Mouse (Mus musculus) liver, embryonic 14 days (tissue): ENCODE results near the gene Hmg20b. TPM values are rescaled to one million over a fixed set of nuclear protein-coding genes. Genes with fewer than 3 reads are reported as not detected.

Experiments
- polyA plus RNA-seq: library from polyadenylated mRNA; depleted of rRNA; stranded (reverse); fragments of >200 nt; gene quantifications from 2 replicates; pipeline ENCODE4 v1.2.3, GENCODE M21; 2012; rRNA removed

The Hmg20b gene
- polyA plus RNA-seq = 23.8 and 26.9 TPM in 2 replicates

DNA sequence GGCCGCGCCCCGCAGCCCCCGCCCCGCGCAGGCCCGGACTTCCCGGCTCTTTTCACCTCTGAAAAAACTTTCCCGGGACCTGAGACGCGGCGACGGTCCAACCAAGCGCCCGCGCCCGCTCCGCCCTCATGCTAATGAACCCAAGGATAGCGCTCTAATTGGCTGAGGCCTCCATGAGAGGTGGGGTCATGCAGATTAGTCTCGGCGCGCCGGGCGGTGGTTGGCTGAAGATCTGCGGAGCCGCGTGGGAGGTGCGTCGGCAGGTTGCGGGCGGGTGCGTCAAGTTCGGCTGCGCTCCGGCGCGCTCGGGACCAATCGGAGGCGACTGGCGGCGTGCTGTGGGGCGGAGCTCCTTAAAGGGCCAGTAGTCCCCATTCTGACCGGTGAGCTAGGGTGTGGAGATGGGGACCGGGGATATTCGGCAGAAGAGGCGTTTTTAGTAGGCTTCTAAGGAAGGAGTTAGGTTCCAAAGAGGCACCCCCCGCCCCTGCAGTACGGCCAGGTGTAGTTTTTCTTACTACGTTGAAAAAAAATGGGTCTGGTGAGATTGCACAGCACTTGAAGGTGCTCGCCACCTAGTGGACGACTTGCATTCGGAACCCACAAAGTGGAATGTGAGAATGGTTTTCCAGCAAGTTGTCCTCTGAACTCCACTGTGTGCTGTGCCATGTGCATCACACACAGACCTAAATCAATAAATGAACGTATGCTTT is at the start of gene Hmg20b:
Gene Hmg20b (minus strand): TSS at position 130 of the 713 bp plus-strand sequence.

DNA sequence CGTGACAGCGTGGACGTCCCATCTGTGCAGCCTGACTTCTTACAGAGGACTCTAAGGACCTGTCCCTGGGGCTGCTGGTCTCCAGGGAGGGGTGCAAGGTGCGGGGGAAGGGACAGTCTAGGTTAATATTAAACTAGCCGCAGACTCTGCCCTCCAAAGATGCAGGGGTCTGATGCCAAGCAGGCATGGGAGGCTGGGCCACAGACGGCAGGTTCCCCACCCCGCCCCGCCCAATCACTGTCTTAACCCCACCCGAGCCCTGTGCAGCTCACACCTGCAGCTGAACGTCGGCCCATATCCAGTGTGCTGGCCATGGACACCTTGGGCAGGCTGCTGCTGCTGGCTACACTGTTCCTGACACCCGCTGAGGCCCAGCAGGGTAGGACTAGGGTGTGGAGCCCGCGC is 42.5 kb upstream of the Hmg20b start, which contains the start of gene Smim24:
Gene Smim24 (plus strand): TSS at position 271 of the 405 bp plus-strand sequence.

DNA sequence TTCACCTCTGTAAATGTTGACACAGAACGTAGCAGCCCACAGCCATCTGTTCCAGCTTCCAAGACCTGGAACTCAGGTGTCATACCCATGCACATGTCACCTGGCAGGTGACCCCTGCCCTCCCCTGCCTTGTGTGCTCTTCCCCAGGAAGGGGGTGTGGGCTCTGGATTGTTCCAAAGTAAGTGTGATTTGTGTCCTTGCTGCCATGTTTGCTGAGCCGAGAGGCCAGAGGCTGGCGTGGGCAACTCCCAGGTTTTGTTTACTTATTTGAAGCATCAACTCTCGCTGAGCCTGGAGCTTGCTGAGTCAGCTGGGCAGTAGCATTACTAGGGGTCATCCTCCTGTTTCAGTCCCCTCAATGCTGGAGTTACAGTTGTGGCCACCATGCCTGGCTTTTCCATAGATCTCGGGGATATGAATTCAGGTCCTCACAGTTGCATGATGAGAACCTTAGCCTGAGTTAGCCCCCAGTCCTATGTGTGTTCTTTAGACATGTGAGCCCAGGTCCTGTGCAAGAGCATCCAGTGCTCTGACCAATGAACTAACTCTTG is 38.3 kb upstream of the Hmg20b start, which contains the start of gene Gm48552:
Gene Gm48552 (plus strand): TSS at position 501 of the 551 bp plus-strand sequence.

GRCm38 (mm10) chr10:81383802-81384604 is 33.7 kb upstream of the Hmg20b start, which contains the start of the genes Dohh and Gm48551:
Gene Dohh, plus strand, starts transcription at chr10:81384428.
Gene Gm48551, plus strand, starts transcription at chr10:81384466.

DNA sequence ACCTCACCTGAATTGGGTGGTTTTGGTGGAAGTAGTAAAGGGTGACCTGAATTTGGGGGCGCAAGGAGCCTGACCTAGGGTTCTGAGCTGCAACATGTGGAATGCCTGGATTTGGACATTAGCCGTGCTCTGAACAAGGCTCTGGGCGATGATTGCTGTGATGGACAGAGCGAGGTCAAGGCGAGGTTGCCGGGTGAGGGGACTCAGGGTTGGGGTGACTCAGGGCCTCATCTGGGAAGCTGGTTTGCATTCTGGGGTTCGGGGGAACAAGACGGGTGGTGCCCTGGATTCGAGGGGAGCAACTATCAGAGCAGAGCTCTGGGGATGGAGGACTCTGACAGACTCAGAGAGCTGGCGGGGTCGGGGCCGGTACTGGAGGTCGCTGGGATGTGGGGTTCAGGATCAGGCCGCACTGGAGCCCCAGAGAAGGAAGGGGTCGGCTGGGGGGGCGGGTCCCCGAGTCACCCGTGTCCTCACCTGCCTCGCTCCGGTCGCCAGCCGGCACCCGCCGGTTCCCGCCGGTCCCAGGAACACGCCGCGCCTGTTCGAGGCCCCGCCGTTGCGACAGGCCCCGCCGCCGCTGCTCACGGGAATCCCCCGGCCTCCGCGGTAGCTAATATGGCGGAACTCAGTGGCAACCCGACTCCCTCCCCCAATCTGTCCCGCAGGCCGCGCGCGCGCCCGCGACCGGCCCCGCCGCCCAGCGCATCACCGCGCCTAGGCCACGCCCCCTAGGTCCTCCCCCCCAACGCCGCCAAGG is 27.7 kb upstream of the Hmg20b start, which contains the start of gene Fzr1:
Gene Fzr1 (minus strand): TSS at position 724 of the 760 bp plus-strand sequence.

GRCm38 (mm10) chr10:81365672-81366476 is 15.6 kb upstream of the Hmg20b start, which contains the start of gene 4930404N11Rik:
Gene 4930404N11Rik, minus strand, starts transcription at chr10:81365816.

GRCm38 (mm10) chr10:81356991-81357844 is 6.9 kb upstream of the Hmg20b start, which contains the start of gene Mfsd12:
Gene Mfsd12, plus strand, starts transcription at chr10:81357491.

GRCm38 (mm10) chr10:81342686-81343505 is 7.4 kb downstream of the Hmg20b start, which contains the start of gene Gipc3:
Gene Gipc3, minus strand, starts transcription at chr10:81343266.

DNA sequence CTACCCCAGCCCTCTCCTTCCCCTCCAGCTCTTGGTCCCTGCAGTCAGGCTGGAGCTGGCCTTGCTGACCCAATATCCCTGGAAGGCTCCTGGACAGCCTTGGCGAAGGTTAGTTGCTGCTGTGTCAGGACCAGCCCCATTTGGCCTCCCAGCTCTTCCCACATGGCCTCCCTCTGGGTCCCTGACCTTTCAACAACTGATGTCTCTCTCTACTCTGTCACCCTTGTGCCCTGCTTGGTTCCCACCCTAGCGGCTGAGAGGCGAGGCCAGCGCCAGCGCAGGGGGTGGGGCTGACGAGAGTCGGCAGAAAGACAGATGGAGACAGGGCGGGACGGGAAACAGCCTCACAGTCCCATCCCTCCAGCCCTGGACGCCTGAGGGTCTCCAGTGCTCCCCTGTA is 21.9 kb downstream of the Hmg20b start, which contains the start of gene Tbxa2r:
Gene Tbxa2r (plus strand): TSS at position 346 of the 400 bp plus-strand sequence.

DNA sequence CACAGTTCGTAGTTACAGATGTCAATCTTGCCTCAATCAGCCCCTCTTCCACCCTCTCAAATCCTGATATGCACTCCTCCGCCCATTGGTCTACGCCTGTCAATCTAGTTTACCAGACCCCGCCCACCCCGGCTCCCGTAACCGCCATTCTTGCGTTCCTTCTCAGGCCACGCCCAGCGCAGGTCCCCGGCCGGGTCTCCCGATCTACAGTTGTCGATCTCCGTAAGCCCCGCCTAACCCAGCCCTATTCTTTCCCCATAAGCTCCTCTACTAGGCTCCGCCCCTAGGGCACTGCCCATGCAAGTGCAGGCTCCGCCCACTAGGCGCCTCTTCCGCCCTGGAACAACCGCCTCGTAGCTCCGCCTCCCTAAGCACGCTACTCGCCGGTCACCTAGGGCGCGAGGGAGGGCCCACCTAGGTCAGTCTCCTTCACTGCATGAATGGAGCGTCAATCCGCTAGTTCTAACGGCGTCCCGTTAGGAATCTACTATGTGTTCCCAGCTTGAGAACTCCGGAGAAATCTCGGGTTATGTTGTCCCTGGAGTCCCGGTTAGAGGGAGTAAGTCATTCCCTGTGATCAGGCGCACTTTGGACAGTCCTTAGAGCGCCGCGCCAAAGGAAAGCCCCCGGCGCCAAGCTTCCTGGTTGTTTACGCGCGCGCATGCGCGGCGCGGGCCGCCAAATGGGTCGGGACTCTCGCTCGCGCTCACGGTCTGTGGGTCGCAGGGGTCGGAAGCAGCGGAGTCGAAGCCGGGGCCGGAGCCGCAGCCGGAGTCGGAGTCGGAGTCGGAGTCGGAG is 29.5 kb downstream of the Hmg20b start, which contains the start of gene Cactin:
Gene Cactin (plus strand): TSS at position 554 of the 798 bp plus-strand sequence.

Other genes starting within 250 kb of the Hmg20b start
- gene Map2k2, start 244.6 kb downstream of the Hmg20b start, polyA plus RNA-seq = 48.6 and 59.6 TPM in 2 replicates
- gene Zbtb7a, start 215.3 kb downstream of the Hmg20b start, polyA plus RNA-seq = 13.8 and 16.4 TPM in 2 replicates
- gene Pias4, start 182.6 kb downstream of the Hmg20b start, polyA plus RNA-seq = 9.9 and 11.4 TPM in 2 replicates
- gene Eef2, start 173.8 kb downstream of the Hmg20b start, polyA plus RNA-seq = 555 and 587 TPM in 2 replicates
- 15.3 and 17.6 TPM in 2 replicates for gene Dapk3, start 167.5 kb downstream of the Hmg20b start, polyA plus RNA-seq
- gene 4930442H23Rik, start 166.6 kb downstream of the Hmg20b start, polyA plus RNA-seq = not detected in 2 replicates
- gene Nmrk2, start 148.4 kb downstream of the Hmg20b start, polyA plus RNA-seq = not detected in 2 replicates
- under 0.01 and 0.02 TPM in 2 replicates for gene Atcay, start 119.6 kb downstream of the Hmg20b start, polyA plus RNA-seq
- gene Zfr2, start 117.3 kb downstream of the Hmg20b start, polyA plus RNA-seq = 0.55 and 0.80 TPM in 2 replicates
- 0.77 and 0.83 TPM in 2 replicates for gene Matk, start 97.5 kb downstream of the Hmg20b start, polyA plus RNA-seq
- gene Mrpl54, start 83.5 kb downstream of the Hmg20b start, polyA plus RNA-seq = 48.0 and 56.2 TPM in 2 replicates
- 13.7 and 14.8 TPM in 2 replicates for gene Apba3, start 83.5 kb downstream of the Hmg20b start, polyA plus RNA-seq
- 0.21 and 0.25 TPM in 2 replicates for gene Tjp3, start 58.9 kb downstream of the Hmg20b start, polyA plus RNA-seq
- 9.9 and 12.5 TPM in 2 replicates for gene Pip5k1c, start 57.5 kb downstream of the Hmg20b start, polyA plus RNA-seq
- 23.1 and 24.3 TPM in 2 replicates for gene Cactin, start 29.4 kb downstream of the Hmg20b start, polyA plus RNA-seq
- gene Tbxa2r, start 21.7 kb downstream of the Hmg20b start, polyA plus RNA-seq = 2.3 and 2.5 TPM in 2 replicates
- 0.01 TPM in 2 replicates for gene Gipc3, start 7.2 kb downstream of the Hmg20b start, polyA plus RNA-seq
- 7.4 and 8.6 TPM in 2 replicates for gene Mfsd12, start 7.0 kb upstream of the Hmg20b start, polyA plus RNA-seq
- gene 4930404N11Rik, start 15.3 kb upstream of the Hmg20b start, polyA plus RNA-seq = 0.43 and 0.84 TPM in 2 replicates
- gene Fzr1, start 28.0 kb upstream of the Hmg20b start, polyA plus RNA-seq = 57.1 and 63.1 TPM in 2 replicates
- gene Dohh, start 33.9 kb upstream of the Hmg20b start, polyA plus RNA-seq = 28.6 and 30.2 TPM in 2 replicates
- gene Gm48551, start 34.0 kb upstream of the Hmg20b start, polyA plus RNA-seq = 0.84 and 0.93 TPM in 2 replicates
- gene Gm48552, start 38.5 kb upstream of the Hmg20b start, polyA plus RNA-seq = 0.55 and 0.90 TPM in 2 replicates
- 1.7 and 2.0 TPM in 2 replicates for gene Smim24, start 42.6 kb upstream of the Hmg20b start, polyA plus RNA-seq
- 1.2 and 1.3 TPM in 2 replicates for gene Nfic, start 105.2 kb upstream of the Hmg20b start, polyA plus RNA-seq
- 0.05 TPM in 2 replicates for gene Celf5, start 132.2 kb upstream of the Hmg20b start, polyA plus RNA-seq
- 46.7 and 55.3 TPM in 2 replicates for gene Ncln, start 145.9 kb upstream of the Hmg20b start, polyA plus RNA-seq
- 1.3 and 1.7 TPM in 2 replicates for gene S1pr4, start 149.7 kb upstream of the Hmg20b start, polyA plus RNA-seq
- 4.3 and 4.6 TPM in 2 replicates for gene Gna15, start 173.7 kb upstream of the Hmg20b start, polyA plus RNA-seq
- 15.2 and 17.6 TPM in 2 replicates for gene Gna11, start 194.7 kb upstream of the Hmg20b start, polyA plus RNA-seq
- gene Aes, start 209.0 kb upstream of the Hmg20b start, polyA plus RNA-seq = 131 and 135 TPM in 2 replicates
- gene Tle2, start 224.1 kb upstream of the Hmg20b start, polyA plus RNA-seq = 4.2 and 4.8 TPM in 2 replicates